Mouse (Mus musculus): ENCODE results near the gene Elmod2. TPM values are rescaled to one million over a fixed set of nuclear protein-coding genes. Genes with fewer than 3 reads are reported as not detected.
"Not testable (repeated sequence)": the region's sequence is repeated elsewhere in the genome, so short reads cannot be mapped to it uniquely, and the experiment has no call there.

Elmod2 gene
- polyA plus RNA-seq, 1 experiment from 2014 or later = 26.5 TPM

- no peak for DNase-seq (ENCODE audit: low spot score)
- Histone ChIP-seq H3K27me3 (ENCODE audit: control insufficient read depth, insufficient read depth, low read length) (no peaks in the 10 kb centered on the region), H3K4me2 (replicated peaks; ENCODE audit: low read depth, low read length) (peak overlapping the region; percentile 42), H3K9ac (ENCODE audit: low read depth, low read length) (no peak overlapping the region), H3K4me3 (ENCODE audit: low read depth, low read length) (peak overlapping the region; percentile 64), H3K36me3 (ENCODE audit: control insufficient read depth, insufficient read depth, low read length) (no peaks in the 10 kb centered on the region), H3K4me1 (replicated peaks; ENCODE audit: control insufficient read depth, insufficient read depth, low read length) (no peaks in the 10 kb centered on the region), H3K9me3 (ENCODE audit: control insufficient read depth, low read length) (no peaks in the 10 kb centered on the region), H3K27ac (ENCODE audit: low read depth, low read length) (no peak overlapping the region)
- ATAC-seq (ENCODE audit: low FRiP score) = peak; percentile 13; the same call in 1 of the 2 replicates
- 15% methylated on average over 7 of the region's 7 CpGs for WGBS
Observed at GRCm38 (mm10) chr8:83332864-83333263, 578 bp upstream of the Elmod2 start.

- no peaks in the 10 kb centered on the region for H3K27me3 ChIP-seq (ENCODE audit: control insufficient read depth, insufficient read depth, low read length)
- peak; percentile 11; the same call in 1 of the 2 replicates for ATAC-seq (ENCODE audit: low FRiP score)
- WGBS = 12% methylated on average over 7 of the region's 7 CpGs
- H3K4me3 ChIP-seq (ENCODE audit: low read depth, low read length) = peak overlapping the region; percentile 64
- H3K27ac ChIP-seq (ENCODE audit: low read depth, low read length) = peak overlapping the region; percentile 8; the same call in 1 of the 2 replicates
- peak; percentile 56 for DNase-seq (ENCODE audit: low spot score)
- peak overlapping the region; percentile 81 for H3K9ac ChIP-seq (ENCODE audit: low read depth, low read length)
- no peaks in the 10 kb centered on the region for H3K36me3 ChIP-seq (ENCODE audit: control insufficient read depth, insufficient read depth, low read length)
- H3K9me3 ChIP-seq (ENCODE audit: control insufficient read depth, low read length) = no peaks in the 10 kb centered on the region
- H3K4me2 ChIP-seq (replicated peaks; ENCODE audit: low read depth, low read length) = peak overlapping the region; percentile 65
- no peaks in the 10 kb centered on the region for H3K4me1 ChIP-seq (replicated peaks; ENCODE audit: control insufficient read depth, insufficient read depth, low read length)
Observed at GRCm38 (mm10) chr8:83331567-83331898, 753 bp downstream of the Elmod2 start.

- no peaks in the 10 kb centered on the region for H3K27me3 ChIP-seq (ENCODE audit: control insufficient read depth, insufficient read depth, low read length)
- no peaks in the 10 kb centered on the region for H3K36me3 ChIP-seq (ENCODE audit: control insufficient read depth, insufficient read depth, low read length)
- H3K4me3 ChIP-seq (ENCODE audit: low read depth, low read length) = no peak overlapping the region
- H3K27ac ChIP-seq (ENCODE audit: low read depth, low read length) = no peak overlapping the region
- 90% methylated on average over 5 of the region's 5 CpGs for WGBS
- no peak for ATAC-seq (ENCODE audit: low FRiP score)
- H3K4me1 ChIP-seq (replicated peaks; ENCODE audit: control insufficient read depth, insufficient read depth, low read length) = no peaks in the 10 kb centered on the region
- no peak for DNase-seq (ENCODE audit: low spot score)
- H3K9ac ChIP-seq (ENCODE audit: low read depth, low read length) = no peak overlapping the region
- no peak overlapping the region for H3K4me2 ChIP-seq (replicated peaks; ENCODE audit: low read depth, low read length)
- H3K9me3 ChIP-seq (ENCODE audit: control insufficient read depth, low read length) = no peaks in the 10 kb centered on the region
Observed at GRCm38 (mm10) chr8:83327889-83328288, 4.4 kb downstream of the Elmod2 start.

- Histone ChIP-seq H3K9ac (ENCODE audit: low read depth, low read length) (no peak overlapping the region), H3K4me2 (replicated peaks; ENCODE audit: low read depth, low read length) (no peak overlapping the region)
- 89% methylated on average over 2 of the region's 2 CpGs for WGBS
Observed at GRCm38 (mm10) chr8:83323056-83323455, 9.2 kb downstream of the Elmod2 start.

GRCm38 (mm10) chr8:83322374-83322773 lies 9.9 kb downstream of the Elmod2 start:
- no peak overlapping the region for H3K4me3 ChIP-seq (ENCODE audit: low read depth, low read length)
- H3K27me3 ChIP-seq (ENCODE audit: control insufficient read depth, insufficient read depth, low read length) = no peaks in the 10 kb centered on the region
- no peaks in the 10 kb centered on the region for H3K36me3 ChIP-seq (ENCODE audit: control insufficient read depth, insufficient read depth, low read length)
- ATAC-seq (ENCODE audit: low FRiP score) (no peak), DNase-seq (ENCODE audit: low spot score) (no peak)
- no peak overlapping the region for H3K4me2 ChIP-seq (replicated peaks; ENCODE audit: low read depth, low read length)
- H3K9ac ChIP-seq (ENCODE audit: low read depth, low read length) = no peak overlapping the region
- no peak overlapping the region for H3K27ac ChIP-seq (ENCODE audit: low read depth, low read length)
- 92% methylated on average over 6 of the region's 6 CpGs for WGBS
- H3K4me1 ChIP-seq (replicated peaks; ENCODE audit: control insufficient read depth, insufficient read depth, low read length) = no peaks in the 10 kb centered on the region
- H3K9me3 ChIP-seq (ENCODE audit: control insufficient read depth, low read length) = no peaks in the 10 kb centered on the region

More at GRCm38 (mm10) chr8:83323056-83323455, 9.2 kb downstream of the Elmod2 start:
- no peaks in the 10 kb centered on the region for H3K4me1 ChIP-seq (replicated peaks; ENCODE audit: control insufficient read depth, insufficient read depth, low read length)
- DNase-seq (ENCODE audit: low spot score) (no peak), ATAC-seq (ENCODE audit: low FRiP score) (no peak)
- H3K27ac ChIP-seq (ENCODE audit: low read depth, low read length) = no peak overlapping the region
- no peaks in the 10 kb centered on the region for H3K9me3 ChIP-seq (ENCODE audit: control insufficient read depth, low read length)
- no peaks in the 10 kb centered on the region for H3K36me3 ChIP-seq (ENCODE audit: control insufficient read depth, insufficient read depth, low read length)
- H3K27me3 ChIP-seq (ENCODE audit: control insufficient read depth, insufficient read depth, low read length) = no peaks in the 10 kb centered on the region
- no peak overlapping the region for H3K4me3 ChIP-seq (ENCODE audit: low read depth, low read length)

- Histone ChIP-seq H3K36me3 (ENCODE audit: control insufficient read depth, insufficient read depth, low read length) (no peaks in the 10 kb centered on the region), H3K27ac (ENCODE audit: low read depth, low read length) (no peak overlapping the region), H3K4me2 (replicated peaks; ENCODE audit: low read depth, low read length) (no peak overlapping the region), H3K4me3 (ENCODE audit: low read depth, low read length) (no peak overlapping the region), H3K9ac (ENCODE audit: low read depth, low read length) (no peak overlapping the region), H3K4me1 (replicated peaks; ENCODE audit: control insufficient read depth, insufficient read depth, low read length) (no peaks in the 10 kb centered on the region), H3K9me3 (ENCODE audit: control insufficient read depth, low read length) (no peaks in the 10 kb centered on the region), H3K27me3 (ENCODE audit: control insufficient read depth, insufficient read depth, low read length) (no peaks in the 10 kb centered on the region)
- DNase-seq (ENCODE audit: low spot score) (no peak), ATAC-seq (ENCODE audit: low FRiP score) (no peak)
- 42% methylated on average over 3 of the region's 3 CpGs for WGBS
Observed at GRCm38 (mm10) chr8:83320543-83320942, 11.7 kb downstream of the Elmod2 start.

GRCm38 (mm10) chr8:83315691-83316090 lies 16.6 kb downstream of the Elmod2 start:
- 35% methylated on average over 2 of the region's 2 CpGs for WGBS
- no peak for ATAC-seq (ENCODE audit: low FRiP score)

GRCm38 (mm10) chr8:83315084-83315483 lies 17.2 kb downstream of the Elmod2 start:
- WGBS = 93% methylated on average over 4 of the region's 4 CpGs
- H3K4me2 ChIP-seq (replicated peaks; ENCODE audit: low read depth, low read length); H3K27me3 ChIP-seq (ENCODE audit: control insufficient read depth, insufficient read depth, low read length); H3K4me1 ChIP-seq (replicated peaks; ENCODE audit: control insufficient read depth, insufficient read depth, low read length); H3K27ac ChIP-seq (ENCODE audit: low read depth, low read length); DNase-seq (ENCODE audit: low spot score); H3K9ac ChIP-seq (ENCODE audit: low read depth, low read length); H3K36me3 ChIP-seq (ENCODE audit: control insufficient read depth, insufficient read depth, low read length); H3K9me3 ChIP-seq (ENCODE audit: control insufficient read depth, low read length); H3K4me3 ChIP-seq (ENCODE audit: low read depth, low read length); ATAC-seq (ENCODE audit: low FRiP score): not testable (repeated sequence)

More at GRCm38 (mm10) chr8:83315691-83316090, 16.6 kb downstream of the Elmod2 start:
- H3K27me3 ChIP-seq (ENCODE audit: control insufficient read depth, insufficient read depth, low read length) = no peaks in the 10 kb centered on the region
- H3K27ac ChIP-seq (ENCODE audit: low read depth, low read length) = no peak overlapping the region
- DNase-seq (ENCODE audit: low spot score) = no peak
- H3K9ac ChIP-seq (ENCODE audit: low read depth, low read length) = no peak overlapping the region
- H3K9me3 ChIP-seq (ENCODE audit: control insufficient read depth, low read length) = no peaks in the 10 kb centered on the region
- no peak overlapping the region for H3K4me2 ChIP-seq (replicated peaks; ENCODE audit: low read depth, low read length)
- no peaks in the 10 kb centered on the region for H3K36me3 ChIP-seq (ENCODE audit: control insufficient read depth, insufficient read depth, low read length)
- no peaks in the 10 kb centered on the region for H3K4me1 ChIP-seq (replicated peaks; ENCODE audit: control insufficient read depth, insufficient read depth, low read length)
- no peak overlapping the region for H3K4me3 ChIP-seq (ENCODE audit: low read depth, low read length)

GRCm38 (mm10) chr8:83309836-83310235 lies 22.4 kb downstream of the Elmod2 start:
- no peak for DNase-seq (ENCODE audit: low spot score)
- Histone ChIP-seq H3K4me1 (replicated peaks; ENCODE audit: control insufficient read depth, insufficient read depth, low read length) (no peaks in the 10 kb centered on the region), H3K4me2 (replicated peaks; ENCODE audit: low read depth, low read length) (no peak overlapping the region), H3K4me3 (ENCODE audit: low read depth, low read length) (no peak overlapping the region), H3K9ac (ENCODE audit: low read depth, low read length) (no peak overlapping the region), H3K27ac (ENCODE audit: low read depth, low read length) (no peak overlapping the region), H3K9me3 (ENCODE audit: control insufficient read depth, low read length) (no peaks in the 10 kb centered on the region), H3K36me3 (ENCODE audit: control insufficient read depth, insufficient read depth, low read length) (no peaks in the 10 kb centered on the region), H3K27me3 (ENCODE audit: control insufficient read depth, insufficient read depth, low read length) (no peaks in the 10 kb centered on the region)
- no peak for ATAC-seq (ENCODE audit: low FRiP score)
- WGBS = 93% methylated on average over 6 of the region's 6 CpGs

Data from hindbrain, embryonic 11.5 days (tissue).